Mouse (Mus musculus): ENCODE results near the gene Tcp11.
A peak's percentile ranks its signal among the peaks of the same experiment; 100 is the strongest.

Gene Tcp11

DNA sequence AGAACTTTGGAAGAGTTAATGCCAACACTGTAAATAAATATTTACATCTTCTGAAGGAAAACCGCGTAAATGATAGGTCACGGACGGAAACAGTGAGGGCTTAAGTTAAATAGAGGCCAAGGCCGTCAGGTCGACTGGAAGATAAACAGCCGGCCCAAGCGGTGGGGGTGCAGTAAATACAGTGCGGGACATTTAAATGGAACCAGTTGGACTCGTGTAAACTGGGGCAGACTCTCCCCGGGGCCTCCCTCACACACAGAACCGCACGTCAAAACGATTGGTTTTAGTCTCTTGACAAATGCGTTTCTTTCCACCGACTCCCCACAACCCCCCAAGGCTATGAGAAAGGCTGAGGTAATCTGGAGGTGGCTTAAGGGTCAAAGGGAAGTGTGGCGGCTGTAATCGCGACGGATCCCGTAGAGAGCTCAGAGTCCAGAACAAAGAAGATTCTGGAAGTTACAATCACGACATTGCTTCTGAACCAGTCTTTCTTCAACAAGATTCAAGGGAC is 4.0 kb upstream of the Tcp11 start:
- DNase-seq (ENCODE audit: low spot score) = no peak

GRCm38 (mm10) chr17:28082863-28083262 is 2.4 kb upstream of the Tcp11 start:
- DNase-seq (ENCODE audit: low spot score) = no peak

GRCm38 (mm10) chr17:28081856-28082255 is 1.4 kb upstream of the Tcp11 start:
- no peak for DNase-seq (ENCODE audit: low spot score)

DNA sequence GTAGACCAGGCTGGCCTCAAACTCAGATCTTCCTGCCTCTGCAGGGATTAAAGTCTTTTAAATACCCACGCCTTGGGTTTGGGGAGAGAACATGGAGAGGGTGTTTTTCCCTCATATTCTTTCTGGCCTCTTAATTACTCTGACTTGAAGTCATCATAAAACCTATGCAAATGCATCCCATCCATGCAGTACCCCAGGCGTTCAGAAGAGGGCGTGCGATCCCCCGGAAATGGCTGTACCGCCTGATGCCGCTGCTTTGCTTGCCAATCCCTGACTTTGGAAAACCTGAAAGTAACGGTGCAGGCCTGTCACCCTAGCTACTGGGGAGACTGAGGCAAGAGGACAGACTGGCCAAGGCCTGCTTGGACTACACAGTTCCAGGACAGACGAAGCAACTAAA is 946 bp upstream of the Tcp11 start:
- peak; percentile 30 for DNase-seq (ENCODE audit: low spot score)

DNA sequence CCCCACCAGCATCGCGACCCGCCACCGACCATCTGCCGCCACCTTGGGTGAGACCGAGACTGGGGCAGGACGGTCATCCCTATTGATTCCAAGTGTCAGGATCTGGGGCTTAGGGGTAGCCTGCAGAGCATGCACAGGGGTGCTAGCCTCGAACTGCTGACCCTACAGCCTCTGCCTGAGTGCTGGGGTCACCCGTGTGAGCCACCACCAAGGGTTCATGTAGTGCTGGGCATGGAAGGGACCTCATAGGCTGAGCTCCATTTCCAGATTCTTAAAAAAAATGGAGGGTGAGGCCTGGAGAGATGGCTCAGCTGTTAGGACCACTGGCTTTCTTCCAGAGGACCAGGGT is 352 bp upstream of the Tcp11 start:
- no peak for DNase-seq (ENCODE audit: low spot score)

GRCm38 (mm10) chr17:28079618-28080017 is 821 bp downstream of the Tcp11 start:
- peak; percentile 83 for DNase-seq (ENCODE audit: low spot score)

DNA sequence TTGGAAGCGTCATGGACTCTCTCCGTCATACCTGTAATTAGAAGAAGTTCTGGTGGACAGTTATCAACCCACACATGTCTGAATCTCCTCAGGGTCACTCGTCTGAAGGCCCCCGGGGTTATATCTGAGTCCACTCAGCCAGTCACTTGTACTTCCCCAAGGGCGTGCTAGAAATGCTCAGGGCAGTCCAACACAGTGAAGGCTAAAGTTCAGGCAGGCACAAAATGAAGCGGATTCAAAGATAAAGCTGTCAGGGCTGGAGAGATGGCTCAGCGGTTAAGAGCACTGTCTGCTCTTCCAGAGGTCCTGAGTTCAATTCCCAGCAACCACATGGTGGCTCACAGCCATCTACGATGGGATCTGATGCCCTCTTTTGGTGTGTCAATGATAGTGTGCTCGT is 2.4 kb downstream of the Tcp11 start:
- DNase-seq (ENCODE audit: low spot score) = no peak

DNA sequence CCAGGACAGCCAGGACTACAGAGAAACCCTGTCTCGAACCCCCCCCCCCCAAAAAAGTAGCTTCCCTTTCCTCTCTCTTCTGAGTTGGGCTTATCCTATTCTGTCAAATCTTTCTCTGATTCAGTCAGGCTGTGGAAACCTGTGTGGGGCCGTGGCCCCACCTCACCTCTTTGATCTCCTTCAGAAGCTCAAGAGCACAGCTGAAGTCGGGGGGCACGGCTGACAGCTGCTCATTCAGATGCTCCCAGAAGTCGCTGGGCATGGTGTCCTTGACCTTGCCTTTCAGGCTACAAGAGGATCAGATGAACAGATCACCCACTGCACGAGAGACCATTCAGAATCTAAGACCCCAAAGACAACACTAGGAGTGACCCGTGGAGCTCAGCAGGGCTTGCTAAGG is 6.0 kb downstream of the Tcp11 start:
- DNase-seq (ENCODE audit: low spot score) = no peak

DNA sequence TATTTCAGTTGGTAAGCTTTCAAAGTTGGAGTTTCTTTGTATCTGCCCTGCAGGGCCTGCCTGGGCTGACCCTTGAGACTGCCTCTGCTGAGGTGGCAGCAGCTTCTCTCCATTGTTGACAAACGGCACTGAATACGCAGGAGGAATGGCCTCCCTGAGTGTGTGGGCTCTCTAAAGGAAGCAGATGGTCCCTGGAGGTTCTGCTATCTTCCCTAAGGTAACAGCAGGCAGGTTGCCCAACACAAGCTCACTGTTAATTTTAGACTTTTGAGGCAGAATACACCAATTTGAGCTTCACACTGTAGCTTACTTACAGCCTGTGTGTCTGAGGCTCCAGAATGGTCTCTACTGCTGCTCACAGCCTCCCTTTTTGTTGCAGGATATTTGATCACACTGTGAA is 7.7 kb downstream of the Tcp11 start:
- no peak for DNase-seq (ENCODE audit: low spot score)

DNA sequence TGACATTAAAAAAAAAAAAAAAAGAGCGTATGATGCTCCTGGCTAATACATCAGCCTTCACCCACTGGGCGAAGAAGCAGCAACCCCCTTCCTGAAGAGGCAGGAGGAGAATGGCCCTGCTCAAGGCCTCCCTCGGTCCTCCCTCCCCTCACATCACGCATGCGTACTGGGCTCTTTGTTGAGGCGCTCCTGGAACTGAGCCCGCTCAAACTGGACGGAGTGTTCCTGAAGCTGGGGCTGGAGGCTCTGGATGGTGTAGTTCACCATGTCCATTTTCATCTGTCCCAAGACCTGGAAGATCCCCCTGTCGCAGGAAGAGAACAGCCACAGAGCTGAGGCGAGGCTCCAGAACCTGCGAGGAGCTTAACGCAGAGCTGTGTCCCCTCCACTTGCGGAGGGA is 10.2 kb downstream of the Tcp11 start:
- DNase-seq (ENCODE audit: low spot score) = no peak

- no peak for DNase-seq (ENCODE audit: low spot score)
Observed at GRCm38 (mm10) chr17:28069446-28069845, 11.0 kb downstream of the Tcp11 start.

GRCm38 (mm10) chr17:28067303-28067702 is 13.1 kb downstream of the Tcp11 start:
- no peak for DNase-seq (ENCODE audit: low spot score)

- no peak for DNase-seq (ENCODE audit: low spot score)
Observed at GRCm38 (mm10) chr17:28063163-28063562, 17.3 kb downstream of the Tcp11 start.

GRCm38 (mm10) chr17:28062710-28063109 is 17.7 kb downstream of the Tcp11 start:
- DNase-seq (ENCODE audit: low spot score) = no peak

- DNase-seq (ENCODE audit: low spot score) = no peak
Observed at GRCm38 (mm10) chr17:28061472-28061871, 19.0 kb downstream of the Tcp11 start.

GRCm38 (mm10) chr17:28060681-28061080 is 19.8 kb downstream of the Tcp11 start:
- no peak for DNase-seq (ENCODE audit: low spot score)

GRCm38 (mm10) chr17:28058346-28058745 is 22.1 kb downstream of the Tcp11 start:
- DNase-seq (ENCODE audit: low spot score) = no peak

GRCm38 (mm10) chr17:28052293-28052863 is 28.1 kb downstream of the Tcp11 start:
- DNase-seq (ENCODE audit: low spot score) = no peak

DNA sequence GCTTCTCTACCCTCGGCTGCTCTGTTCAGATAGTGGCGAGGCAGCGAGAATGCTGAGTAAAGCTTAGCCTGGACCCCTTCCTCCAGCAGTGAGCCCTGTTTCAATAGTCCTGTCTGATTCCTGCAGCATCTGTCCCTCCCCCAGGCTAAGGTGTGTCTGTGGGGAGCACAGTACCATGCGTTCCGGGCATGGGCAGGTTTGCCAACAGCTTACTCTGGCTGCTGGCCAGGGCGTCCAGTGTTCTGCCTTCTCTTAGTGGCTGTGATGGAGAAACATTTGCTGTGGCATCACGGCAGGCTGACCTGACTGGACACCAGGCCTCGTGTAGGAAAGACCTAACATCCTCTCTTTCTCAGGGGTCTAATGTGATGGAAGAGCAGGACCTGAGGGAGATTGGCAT is 30.2 kb downstream of the Tcp11 start:
- no peak for DNase-seq (ENCODE audit: low spot score)

GRCm38 (mm10) chr17:28048425-28048824 is 32.0 kb downstream of the Tcp11 start:
- DNase-seq (ENCODE audit: low spot score) = peak; percentile 20

DNA sequence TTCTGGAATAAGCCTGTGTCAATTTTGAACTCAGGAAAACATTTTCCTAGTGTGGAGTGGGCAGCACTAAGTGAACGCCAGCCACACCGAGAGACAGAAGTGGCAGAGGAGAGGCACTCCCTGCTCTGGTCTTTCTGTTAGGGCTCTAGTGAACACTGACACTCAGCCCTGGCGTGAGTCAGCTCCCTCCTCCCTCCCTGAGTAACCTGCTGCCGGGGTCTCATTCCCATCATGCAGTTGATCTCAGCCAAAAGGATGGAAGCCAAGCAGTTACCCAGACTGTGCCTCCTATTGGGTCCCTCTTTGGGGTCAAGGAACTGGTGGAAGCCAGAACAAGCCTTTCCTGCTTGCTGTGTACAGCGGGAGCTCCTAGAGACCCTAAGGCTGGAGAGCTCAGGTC is 32.9 kb downstream of the Tcp11 start:
- DNase-seq (ENCODE audit: low spot score) = no peak

DNA sequence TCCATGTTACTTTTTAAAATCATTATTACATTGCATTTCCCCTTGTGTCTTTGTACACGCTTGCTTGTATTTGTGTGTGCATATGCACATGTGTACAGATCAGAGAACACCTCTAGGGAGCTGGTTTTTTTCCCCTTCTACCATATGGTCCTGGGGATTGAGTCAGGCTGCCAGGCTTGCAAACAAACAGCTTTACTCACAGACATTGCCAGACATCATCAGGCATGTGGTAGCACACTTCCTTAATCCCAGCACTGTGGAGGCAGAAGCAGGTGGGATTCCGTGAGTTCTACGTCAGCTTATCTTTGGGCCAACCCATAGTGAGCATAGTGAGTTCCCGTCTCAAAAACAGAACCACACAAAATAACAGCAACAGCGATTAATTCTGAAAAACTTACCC is 33.4 kb downstream of the Tcp11 start:
- DNase-seq (ENCODE audit: low spot score) = no peak

- DNase-seq (ENCODE audit: low spot score) = no peak
Observed at GRCm38 (mm10) chr17:28042299-28042771, 38.1 kb downstream of the Tcp11 start.

GRCm38 (mm10) chr17:28041298-28041697 is 39.1 kb downstream of the Tcp11 start:
- DNase-seq (ENCODE audit: low spot score) = no peak

DNA sequence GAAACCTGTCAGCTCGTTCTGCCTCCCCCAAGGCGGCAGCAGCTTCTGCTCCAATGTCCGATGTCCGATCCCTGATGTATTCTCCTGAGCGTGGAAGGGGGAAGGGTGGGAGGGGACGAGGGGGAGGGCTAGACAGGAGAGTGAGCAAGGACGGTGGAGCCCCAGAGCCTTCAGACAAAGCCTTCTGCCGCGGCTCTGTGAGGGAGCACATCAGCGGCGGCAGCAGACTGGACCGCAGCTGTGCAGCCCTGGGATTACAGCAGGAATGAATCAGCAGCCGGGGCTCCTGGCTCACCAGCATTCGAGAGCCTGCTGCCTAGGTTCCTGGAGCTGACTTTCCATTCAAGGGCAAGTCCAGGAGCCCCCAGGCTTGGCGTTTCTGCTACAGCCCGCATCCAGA is 39.8 kb downstream of the Tcp11 start:
- DNase-seq (ENCODE audit: low spot score) = no peak
